Mouse (Mus musculus): ENCODE data around the gene 7530416G11Rik.

GRCm38 (mm10) chr15:85519438-85519837 lies 16.4 kb upstream of the 7530416G11Rik start:
- no peak for TF ChIP-seq POLR2A (IDR thresholded peaks at IDR 0.05; ENCODE audit: insufficient read length, low read depth)
- no peak for TF ChIP-seq REST (IDR thresholded peaks at IDR 0.05; ENCODE audit: insufficient read depth, insufficient read length)
- no peak for TF ChIP-seq USF1 (IDR thresholded peaks at IDR 0.05; ENCODE audit: low read depth)
- no peak for TF ChIP-seq MAX (IDR thresholded peaks at IDR 0.05; ENCODE audit: low read depth)
- TF ChIP-seq E2F4 (IDR thresholded peaks at IDR 0.05; ENCODE audit: insufficient read depth): no peak
- no peak for TF ChIP-seq MYOG (IDR thresholded peaks at IDR 0.05; ENCODE audit: control insufficient read depth in 1 of 3, insufficient read depth in 1 of 3, insufficient read length in 2 of 3, low read depth in 2 of 3)
- TF ChIP-seq POLR2AphosphoS2 (IDR thresholded peaks at IDR 0.05; ENCODE audit: insufficient read length, low read depth): no peak
- no peak for TF ChIP-seq TCF12 (IDR thresholded peaks at IDR 0.05; ENCODE audit: insufficient read depth, poor library complexity, severe bottlenecking)
- no peak for TF ChIP-seq CEBPB (IDR thresholded peaks at IDR 0.05; ENCODE audit: insufficient read depth, poor library complexity, severe bottlenecking)
- no peak for TF ChIP-seq SRF (IDR thresholded peaks at IDR 0.05; ENCODE audit: control insufficient read depth, insufficient read length, low read depth)
- no peak for TF ChIP-seq TCF3 (IDR thresholded peaks at IDR 0.05; ENCODE audit: insufficient read length, low read depth)
